Mouse (Mus musculus) hindbrain, embryonic 14.5 days (tissue): ENCODE data around the gene Sh3pxd2a. TPM values are rescaled to one million over a fixed set of nuclear protein-coding genes. Genes with fewer than 3 reads are reported as not detected.

Source experiments
- ATAC-seq: fragments of 200-750 bp; cut with Nextera tagmentation; 2 replicates; pipeline ENCODE4 v1.8.0; 2017; ENCODE audit warnings: moderate number of reproducible peaks, mild to moderate bottlenecking, moderate TSS enrichment, moderate library complexity; ENCODE audit not compliant: low FRiP score
- DNase-seq: peaks from one replicate; pipeline ENCODE4 v3.0.0-alpha.2; 2015; ENCODE audit warnings: low spot score
- H3K27ac ChIP-seq: fragments of 300-500 bp; sonication (generic); 2 replicates; pipeline ENCODE4 v1.5.1; 2014; ENCODE audit warnings: mild to moderate bottlenecking, moderate library complexity
- H3K27me3 ChIP-seq: fragments of 300-500 bp; sonication (generic); 2 replicates; pipeline ENCODE4 v1.6.1; 2014; ENCODE audit warnings: mild to moderate bottlenecking, low read length, mixed read lengths; ENCODE audit not compliant: control insufficient read depth, insufficient read depth
- H3K36me3 ChIP-seq: fragments of 300-500 bp; sonication (generic); replicated peaks from 2 replicates; pipeline ENCODE4 v1.6.1; 2014; ENCODE audit not compliant: control insufficient read depth, insufficient read depth
- H3K4me1 ChIP-seq: fragments of 300-500 bp; sonication (generic); replicated peaks from 2 replicates; pipeline ENCODE4 v1.6.1; 2014; ENCODE audit warnings: antibody characterized with exemption, low read length, mixed read lengths; ENCODE audit not compliant: control insufficient read depth, insufficient read depth
- H3K4me2 ChIP-seq: fragments of 300-500 bp; sonication (generic); replicated peaks from 2 replicates; pipeline ENCODE4 v1.6.1; 2014; ENCODE audit warnings: mild to moderate bottlenecking, moderate library complexity
- H3K4me3 ChIP-seq: fragments of 300-500 bp; sonication (generic); replicated peaks from 2 replicates; pipeline ENCODE4 v1.5.1; 2014; ENCODE audit warnings: mild to moderate bottlenecking, low read length
- H3K9ac ChIP-seq: fragments of 300-500 bp; sonication (generic); 2 replicates; pipeline ENCODE4 v1.6.1; 2014
- H3K9me3 ChIP-seq: fragments of 300-500 bp; sonication (generic); 2 replicates; pipeline ENCODE4 v1.6.1; 2016; ENCODE audit warnings: low read length; ENCODE audit not compliant: control insufficient read depth
- WGBS: fragments of 180-500 bp; shearing (Covaris S2); extraction: QIAGEN DNeasy Blood & Tissue Kit; methylation state at CpG from one replicate; pipeline ENCODE4 v1.1.7; 2014; 5-methylcytosine and 5-hydroxymethylcytosine counted together
- polyA plus RNA-seq: library from polyadenylated mRNA; unstranded; fragments of >200 nt; fragmentation: Nextera tagmentation; extraction: Ambion mirVana; gene quantifications from 2 replicates; pipeline ENCODE4 v1.2.1, GENCODE M21; 2014

Gene Sh3pxd2a
- polyA plus RNA-seq, 1 experiment from 2014 or later: 2.8 TPM

- DNase-seq (no peak), ATAC-seq (no peak)
- Histone ChIP-seq H3K27me3 (no peaks in the 10 kb centered on the region), H3K9me3 (no peaks in the 10 kb centered on the region), H3K4me2 (no peak overlapping the region), H3K27ac (no peak overlapping the region), H3K4me1 (peaks cover 8% of the 10 kb centered on the region; the same call in 1 of the 2 replicates), H3K36me3 (no peaks in the 10 kb centered on the region), H3K4me3 (no peak overlapping the region), H3K9ac (no peak overlapping the region)
- 70% methylated on average over 11 of the region's 11 CpGs for WGBS
These were observed 9.8 kb downstream of the Sh3pxd2a start for GRCm38 (mm10) chr19:47454167-47455000.

- Histone ChIP-seq H3K4me1 (peaks cover 8% of the 10 kb centered on the region; the same call in 1 of the 2 replicates), H3K9ac (no peak overlapping the region), H3K36me3 (no peaks in the 10 kb centered on the region), H3K4me3 (no peak overlapping the region), H3K9me3 (no peaks in the 10 kb centered on the region), H3K27ac (no peak overlapping the region), H3K27me3 (no peaks in the 10 kb centered on the region), H3K4me2 (no peak overlapping the region)
- ATAC-seq: no peak
- no peak for DNase-seq
- 81% methylated on average over 7 of the region's 7 CpGs for WGBS
These were observed 10.8 kb downstream of the Sh3pxd2a start for GRCm38 (mm10) chr19:47453352-47453751.

DNA sequence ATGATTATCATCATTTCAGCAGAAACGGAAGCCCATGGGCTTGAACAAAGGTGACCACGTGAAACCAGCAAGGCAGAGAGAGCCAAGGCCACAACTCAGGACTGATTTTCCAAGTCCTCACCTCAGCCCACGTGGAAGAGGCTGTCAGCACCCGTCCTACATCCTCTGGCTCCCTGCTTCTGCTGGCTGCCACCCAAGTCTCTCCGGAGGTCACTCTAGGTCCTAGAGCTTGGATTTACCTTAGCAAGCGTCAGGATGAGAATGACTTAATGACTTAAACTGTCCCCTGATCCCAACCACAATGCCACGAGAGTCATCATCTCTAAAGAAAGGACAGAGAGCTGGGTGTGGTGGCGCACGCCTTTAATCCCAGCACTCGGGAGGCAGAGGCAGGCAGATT, 11.5 kb downstream of the Sh3pxd2a start:
- no peaks in the 10 kb centered on the region for H3K9me3 ChIP-seq

DNA sequence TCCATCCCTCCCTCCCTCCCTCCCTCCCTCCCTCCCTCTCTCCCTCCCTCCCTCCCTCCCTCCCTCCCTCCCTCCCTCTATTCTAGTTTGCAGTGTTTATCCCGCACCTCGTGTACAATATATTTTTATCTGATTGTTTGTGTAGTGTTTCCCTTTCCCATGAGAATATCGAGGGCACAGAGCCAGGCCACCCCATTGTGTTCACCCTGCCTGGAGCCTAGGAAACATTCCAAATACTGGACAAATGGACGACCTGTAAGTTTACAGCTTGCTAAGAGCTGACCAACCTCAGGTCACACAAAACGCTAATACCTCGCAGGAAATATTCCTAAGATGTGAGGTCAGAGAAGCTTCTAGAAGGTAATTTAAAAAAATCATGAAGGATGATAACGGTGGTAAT, 12.0 kb downstream of the Sh3pxd2a start:
- no peak overlapping the region for H3K4me2 ChIP-seq
- H3K9ac ChIP-seq: no peak overlapping the region
- DNase-seq (no peak), ATAC-seq (no peak)
- WGBS: 83% methylated on average over 7 of the region's 7 CpGs
- peaks cover 11% of the 10 kb centered on the region for H3K4me1 ChIP-seq
- H3K27me3 ChIP-seq: no peaks in the 10 kb centered on the region
- H3K27ac ChIP-seq: no peak overlapping the region
- H3K36me3 ChIP-seq: no peaks in the 10 kb centered on the region
- no peak overlapping the region for H3K4me3 ChIP-seq
- H3K9me3 ChIP-seq: no peaks in the 10 kb centered on the region

More for the DNA sequence above, 11.5 kb downstream of the Sh3pxd2a start:
- H3K36me3 ChIP-seq: no peaks in the 10 kb centered on the region
- no peak for DNase-seq
- no peak for ATAC-seq
- H3K4me2 ChIP-seq: no peak overlapping the region
- H3K27me3 ChIP-seq: no peaks in the 10 kb centered on the region
- 94% methylated on average over 10 of the region's 10 CpGs for WGBS
- H3K9ac ChIP-seq: no peak overlapping the region
- H3K4me3 ChIP-seq: no peak overlapping the region
- peaks cover 8% of the 10 kb centered on the region; the same call in 1 of the 2 replicates for H3K4me1 ChIP-seq
- no peak overlapping the region for H3K27ac ChIP-seq

- DNase-seq: no peak
- ATAC-seq: no peak
- H3K4me1 ChIP-seq: peaks cover 17% of the 10 kb centered on the region
These were observed 12.6 kb downstream of the Sh3pxd2a start for GRCm38 (mm10) chr19:47451476-47452113.

GRCm38 (mm10) chr19:47450261-47451137, 13.7 kb downstream of the Sh3pxd2a start:
- no peaks in the 10 kb centered on the region for H3K36me3 ChIP-seq
- WGBS: 28% methylated on average over 8 of the region's 8 CpGs
- no peak overlapping the region for H3K4me3 ChIP-seq
- ATAC-seq (no peak), DNase-seq (no peak)
- no peaks in the 10 kb centered on the region for H3K27me3 ChIP-seq
- no peak overlapping the region for H3K9ac ChIP-seq
- no peaks in the 10 kb centered on the region for H3K9me3 ChIP-seq
- H3K27ac ChIP-seq: no peak overlapping the region
- H3K4me1 ChIP-seq: peaks cover 21% of the 10 kb centered on the region
- H3K4me2 ChIP-seq: no peak overlapping the region

More at GRCm38 (mm10) chr19:47451476-47452113, 12.6 kb downstream of the Sh3pxd2a start:
- H3K4me2 ChIP-seq: no peak overlapping the region
- no peaks in the 10 kb centered on the region for H3K9me3 ChIP-seq
- 61% methylated on average over 10 of the region's 10 CpGs for WGBS
- H3K27ac ChIP-seq: no peak overlapping the region
- H3K4me3 ChIP-seq: no peak overlapping the region
- H3K36me3 ChIP-seq: no peaks in the 10 kb centered on the region
- H3K27me3 ChIP-seq: no peaks in the 10 kb centered on the region
- no peak overlapping the region for H3K9ac ChIP-seq

DNA sequence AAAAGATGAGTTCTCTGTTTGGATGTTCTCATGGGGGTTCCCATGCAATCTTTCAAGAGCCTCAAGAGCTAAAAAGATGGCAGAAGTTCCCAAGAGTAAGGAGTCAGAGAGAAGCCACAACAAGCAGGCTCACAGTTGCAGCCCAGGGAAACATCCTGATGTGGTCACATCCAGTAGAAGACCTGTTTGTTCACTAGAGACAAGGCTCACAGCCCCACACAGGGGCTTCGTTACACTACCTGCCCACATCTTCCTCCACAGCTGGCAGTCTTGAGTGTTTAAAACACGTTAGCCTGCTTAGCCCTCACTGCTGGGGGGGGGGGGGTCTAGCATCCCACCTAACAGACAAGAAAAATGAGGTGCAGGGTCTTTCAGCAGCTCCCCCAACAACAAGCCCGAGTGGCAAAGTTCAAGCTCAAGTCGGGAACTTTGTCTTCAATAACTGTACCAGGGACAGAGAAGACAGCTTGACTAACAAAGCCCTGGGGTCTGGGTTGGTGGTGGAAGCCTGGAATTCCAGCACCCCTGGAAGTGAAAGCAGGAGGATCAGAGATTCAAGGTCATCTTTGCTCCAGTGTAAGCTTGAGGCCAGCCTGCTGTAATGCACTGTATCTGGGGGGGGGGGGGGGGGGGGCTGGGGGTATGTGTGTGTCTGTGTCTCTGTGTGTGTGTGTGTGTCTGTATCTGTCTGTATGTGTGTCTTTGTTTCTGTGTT, 14.5 kb downstream of the Sh3pxd2a start:
- Histone ChIP-seq H3K27ac (no peak overlapping the region), H3K27me3 (no peaks in the 10 kb centered on the region), H3K4me3 (no peak overlapping the region), H3K4me1 (peaks cover 21% of the 10 kb centered on the region), H3K9ac (no peak overlapping the region), H3K4me2 (no peak overlapping the region), H3K9me3 (no peaks in the 10 kb centered on the region), H3K36me3 (no peaks in the 10 kb centered on the region)
- no peak for ATAC-seq
- no peak for DNase-seq
- WGBS: 50% methylated on average over 4 of the region's 4 CpGs

DNA sequence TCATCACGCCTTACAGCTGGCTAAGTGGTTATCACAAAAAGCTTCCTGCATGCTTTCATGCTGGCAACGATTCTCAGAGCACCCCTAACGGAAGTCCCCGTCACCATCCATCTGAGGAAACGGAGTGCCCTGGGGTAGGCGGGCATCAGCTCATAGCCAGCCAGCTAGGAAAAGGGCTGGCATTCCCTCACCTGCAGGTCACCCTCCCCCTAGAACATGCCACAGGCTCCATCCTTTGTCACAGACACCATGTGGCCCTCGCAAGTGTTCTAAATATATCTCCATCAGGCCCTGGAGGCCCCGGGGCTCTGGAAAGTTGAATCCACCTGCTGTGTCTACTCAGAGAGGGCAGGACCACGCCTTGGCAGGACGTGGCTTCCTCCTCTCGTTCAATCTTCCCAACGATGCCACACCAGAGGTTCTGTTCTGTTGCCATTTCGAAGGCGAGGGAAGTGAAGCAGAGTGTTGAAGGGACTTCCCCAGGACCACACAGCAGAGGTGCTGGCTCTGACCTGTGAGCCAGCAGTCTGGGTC, 15.5 kb downstream of the Sh3pxd2a start:
- DNase-seq: no peak
- H3K4me1 ChIP-seq: peaks cover 15% of the 10 kb centered on the region
- no peak overlapping the region for H3K9ac ChIP-seq
- no peak overlapping the region for H3K4me3 ChIP-seq
- no peaks in the 10 kb centered on the region for H3K27me3 ChIP-seq
- H3K36me3 ChIP-seq: no peaks in the 10 kb centered on the region
- H3K27ac ChIP-seq: no peak overlapping the region
- no peaks in the 10 kb centered on the region for H3K9me3 ChIP-seq
- WGBS: 75% methylated on average over 14 of the region's 14 CpGs
- ATAC-seq: no peak
- H3K4me2 ChIP-seq: no peak overlapping the region
